Mouse (Mus musculus): ENCODE measurements around the gene Fam241b.

DNA sequence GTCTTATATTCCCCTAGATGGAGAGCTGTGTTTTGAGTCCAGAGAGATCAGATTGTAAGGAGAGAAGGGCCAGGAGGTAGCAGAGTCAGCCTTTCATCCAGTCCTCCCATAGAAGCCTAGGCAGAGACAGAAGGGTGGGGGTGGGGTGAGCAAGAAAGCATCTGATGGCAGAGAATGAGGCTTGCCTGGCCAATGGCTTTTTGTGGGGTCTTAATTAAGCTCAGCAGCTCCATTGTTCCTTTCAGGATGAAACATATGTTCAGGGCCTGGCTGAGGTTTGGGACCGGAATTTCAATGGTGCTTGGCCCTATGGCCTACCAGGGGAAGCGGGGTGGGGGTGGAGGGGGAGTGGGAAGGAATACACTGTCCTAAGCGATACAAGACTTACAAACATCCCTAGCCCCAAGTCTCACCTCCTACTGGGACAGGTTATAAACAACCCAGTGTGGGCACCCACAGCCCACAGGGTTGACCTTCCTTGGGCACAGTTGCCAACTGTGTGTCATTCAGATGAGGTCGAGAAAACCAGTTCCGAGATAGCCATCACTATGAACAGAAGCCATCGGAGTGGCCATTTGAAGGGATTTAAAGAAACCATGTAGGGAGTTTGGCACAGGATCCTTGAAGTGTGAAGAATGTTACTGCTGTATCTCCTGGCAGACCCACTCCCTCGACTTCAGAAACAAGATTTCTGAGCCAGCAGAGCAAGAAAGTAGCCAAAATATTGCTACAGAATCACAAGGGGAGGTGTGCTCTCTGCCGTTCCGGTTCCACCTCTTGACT lies 29.7 kb downstream of the Fam241b start:
- TF ChIP-seq GATA1 (IDR thresholded peaks at IDR 0.05; ENCODE audit: borderline replicate concordance, low read length) (no peak), FLI1 (IDR thresholded peaks at IDR 0.05; ENCODE audit: low read length) (no peak)

Measured in megakaryocyte, embryonic 14.5 days (primary cell).